Mouse (Mus musculus) MEL-GATA-1-ER (cell line): ENCODE measurements around the gene Cacnb4.

Source experiments
- DNase-seq: peaks from one replicate; pipeline ENCODE4 v3.0.0-alpha.2; 2012; ENCODE audit warnings: low read depth; ENCODE audit errors: extremely low read depth

The Cacnb4 gene

DNA sequence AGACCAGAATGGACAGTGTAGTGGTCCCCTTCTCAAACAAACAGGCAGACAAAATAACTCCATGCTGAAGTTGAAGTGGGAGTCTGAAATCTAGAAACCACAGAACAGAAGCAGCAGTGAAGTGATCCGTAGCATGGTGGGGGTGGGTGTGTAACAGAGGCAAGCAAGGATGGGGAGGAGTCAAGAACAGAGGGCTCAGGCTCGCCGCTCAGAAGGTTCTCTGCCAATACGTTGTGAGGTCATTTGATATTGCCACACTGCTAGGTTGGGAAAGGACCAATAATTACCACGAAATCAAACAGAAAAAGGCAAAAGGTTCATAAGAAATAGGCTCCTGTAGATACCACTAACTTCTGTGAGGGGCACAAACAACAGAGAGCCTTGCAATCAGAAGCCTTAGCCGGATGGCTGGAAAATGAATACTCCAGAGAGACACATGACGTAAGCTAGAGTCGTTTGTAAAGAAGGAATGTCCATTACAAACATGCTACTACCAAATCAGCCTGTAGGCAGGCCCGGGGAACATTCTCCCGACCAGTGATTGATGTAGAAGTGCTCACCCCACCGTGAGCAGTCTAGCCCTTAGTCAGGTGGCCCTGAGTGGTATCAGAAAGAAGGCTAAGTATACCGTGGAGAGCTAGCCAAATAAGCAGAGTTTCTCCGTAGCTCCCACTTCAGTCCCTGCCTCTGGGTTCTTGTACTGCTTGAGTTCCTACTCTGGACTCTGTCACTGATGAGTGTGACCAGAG lies 199.7 kb downstream of the Cacnb4 start:
- DNase-seq, result no peak

DNA sequence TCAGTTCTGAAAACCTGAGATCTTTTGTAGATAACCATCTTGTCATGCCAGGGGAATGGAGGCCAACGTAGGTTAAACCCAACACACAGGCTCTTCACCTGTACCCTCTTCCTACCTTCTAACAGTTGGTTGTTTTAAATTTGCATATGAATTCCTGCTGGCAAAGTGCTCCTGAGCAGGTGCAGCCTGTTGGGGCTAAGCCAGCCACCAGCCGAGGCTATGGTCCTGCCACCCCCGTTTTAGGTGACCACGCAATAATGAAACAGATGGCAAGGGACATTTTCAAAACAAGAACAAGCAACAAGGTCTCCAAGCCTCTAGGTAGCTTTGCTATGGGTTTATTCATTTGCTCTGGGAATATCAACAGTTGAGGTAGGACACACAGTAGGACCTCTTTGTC lies 200.8 kb downstream of the Cacnb4 start:
- no peak for DNase-seq

DNA sequence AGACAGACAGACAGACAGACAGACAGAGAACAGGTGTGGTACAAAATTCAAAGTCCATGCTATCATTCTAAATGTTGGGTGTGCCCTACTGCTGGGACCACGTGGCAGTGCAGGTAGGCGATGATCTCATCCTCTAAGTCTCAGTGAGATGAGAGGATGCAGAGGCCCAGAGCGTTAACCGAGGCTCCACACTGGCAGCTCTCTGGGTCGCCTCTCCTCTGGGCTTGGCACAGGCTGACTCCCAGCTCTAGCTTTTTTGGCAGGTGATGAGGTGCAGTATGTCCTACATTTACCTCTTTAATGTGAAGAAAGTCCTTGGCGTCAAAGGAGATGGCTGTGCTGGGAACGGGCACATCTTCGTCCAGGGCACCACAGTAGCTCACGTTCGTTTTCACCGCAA lies 202.1 kb downstream of the Cacnb4 start:
- no peak for DNase-seq

GRCm38 (mm10) chr2:52471545-52472291 lies 204.9 kb downstream of the Cacnb4 start:
- no peak for DNase-seq

- no peak for DNase-seq
Observed at GRCm38 (mm10) chr2:52470044-52470560, 206.5 kb downstream of the Cacnb4 start.

- no peak for DNase-seq
Observed at GRCm38 (mm10) chr2:52467629-52468028, 209.0 kb downstream of the Cacnb4 start.

- DNase-seq, result no peak
Observed at GRCm38 (mm10) chr2:52461206-52461967, 215.2 kb downstream of the Cacnb4 start.

DNA sequence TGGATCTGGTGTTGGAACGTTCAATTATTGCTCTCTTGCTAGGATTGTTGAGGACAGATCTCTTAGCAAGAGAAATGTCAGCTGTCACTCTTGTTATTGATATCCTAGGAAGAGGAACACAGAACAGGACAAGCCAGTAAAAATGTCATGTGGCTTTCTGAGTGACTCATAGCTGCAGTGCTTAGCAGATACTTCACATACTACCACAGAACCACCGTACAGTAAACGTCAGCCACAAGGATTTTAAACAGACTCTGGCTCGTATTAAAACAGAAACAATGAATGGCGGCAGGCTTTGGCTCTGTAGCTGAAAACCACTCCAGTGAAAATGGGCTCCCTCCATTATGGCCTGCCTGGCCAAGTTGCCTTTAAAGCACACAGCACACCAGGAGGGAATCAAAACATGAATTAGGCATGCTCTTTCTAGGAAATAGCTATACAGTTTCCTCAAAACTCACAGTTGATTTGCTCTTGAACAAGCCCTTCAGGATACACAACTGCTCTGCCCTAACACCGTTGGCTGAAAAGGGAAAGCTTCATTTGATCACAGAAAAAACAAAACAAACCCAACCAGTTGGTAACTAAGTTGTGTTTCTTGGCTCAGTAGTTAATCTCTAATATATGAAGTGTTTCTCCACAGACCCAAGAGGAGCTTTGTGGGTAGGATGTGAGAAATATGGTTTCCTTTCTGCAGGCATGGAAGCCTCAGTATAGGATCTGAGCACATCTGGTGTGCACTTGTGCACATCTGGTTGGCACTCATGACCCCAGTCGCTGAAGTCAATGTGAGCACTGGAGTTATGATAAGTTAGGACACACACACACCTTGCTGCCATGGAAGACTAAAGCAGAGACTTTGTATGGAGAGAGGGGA lies 220.8 kb downstream of the Cacnb4 start:
- DNase-seq, result no peak

DNA sequence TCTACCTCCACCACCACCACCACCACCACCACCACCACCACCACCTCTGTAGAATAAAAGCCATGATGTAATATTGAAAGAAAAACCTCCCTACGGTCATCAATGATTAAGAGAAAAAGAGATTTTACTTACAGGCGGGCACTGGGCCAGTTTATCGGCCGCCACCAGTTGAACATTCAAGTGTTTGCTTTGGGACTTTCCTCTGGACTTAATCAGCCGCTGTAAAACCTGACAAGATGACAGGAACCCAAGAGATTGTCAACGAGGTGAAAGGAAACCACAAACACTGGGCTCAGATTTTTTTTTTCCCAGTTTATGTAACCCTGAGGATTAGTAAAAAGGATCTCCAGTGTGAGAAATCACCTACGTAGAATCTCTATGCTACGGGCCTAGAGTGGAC lies 226.8 kb downstream of the Cacnb4 start:
- DNase-seq, result no peak

DNA sequence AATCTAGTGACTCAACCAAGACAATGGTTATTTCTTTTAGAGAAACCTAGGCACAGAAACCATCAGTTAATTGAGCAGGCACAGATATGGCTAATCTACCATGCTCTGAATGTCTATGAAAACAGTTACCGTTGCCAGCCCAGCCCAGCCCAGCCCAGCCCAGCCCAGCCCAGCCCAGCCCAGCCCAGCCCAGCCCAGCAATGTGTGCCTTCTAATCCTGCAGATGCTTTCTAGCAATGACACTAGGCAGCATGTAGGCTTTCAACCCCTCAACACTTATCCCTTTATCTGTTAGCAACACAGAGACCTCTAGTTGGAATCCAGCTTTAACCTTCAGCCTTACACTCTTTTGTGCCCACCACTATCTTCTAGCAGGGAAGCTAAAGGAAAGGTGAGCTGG lies 227.7 kb downstream of the Cacnb4 start:
- no peak for DNase-seq

DNA sequence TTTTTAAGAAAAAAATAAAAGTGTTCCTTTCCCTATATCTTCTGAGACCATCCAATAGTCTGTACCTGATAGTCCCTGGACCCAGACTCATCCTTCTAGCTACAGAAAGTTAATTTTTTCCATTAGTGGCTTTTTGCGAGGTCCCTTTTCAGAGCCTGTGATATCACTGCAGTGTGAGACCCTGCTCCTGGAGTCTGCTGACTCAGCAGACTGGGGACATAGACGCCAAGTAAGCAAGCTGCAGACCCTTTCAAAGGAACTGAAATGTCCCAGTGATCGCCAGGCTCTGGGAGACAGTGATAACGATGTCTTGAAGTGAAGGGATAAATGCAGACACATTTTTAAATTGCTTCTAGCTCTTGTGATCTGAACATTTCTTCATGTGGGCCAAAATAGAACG lies 230.0 kb downstream of the Cacnb4 start:
- DNase-seq, result no peak

- DNase-seq, result no peak
Observed at GRCm38 (mm10) chr2:52442125-52442524, 234.5 kb downstream of the Cacnb4 start.

- DNase-seq, result no peak
Observed at GRCm38 (mm10) chr2:52440420-52441015, 236.1 kb downstream of the Cacnb4 start.

GRCm38 (mm10) chr2:52438437-52438836 lies 238.2 kb downstream of the Cacnb4 start:
- no peak for DNase-seq

DNA sequence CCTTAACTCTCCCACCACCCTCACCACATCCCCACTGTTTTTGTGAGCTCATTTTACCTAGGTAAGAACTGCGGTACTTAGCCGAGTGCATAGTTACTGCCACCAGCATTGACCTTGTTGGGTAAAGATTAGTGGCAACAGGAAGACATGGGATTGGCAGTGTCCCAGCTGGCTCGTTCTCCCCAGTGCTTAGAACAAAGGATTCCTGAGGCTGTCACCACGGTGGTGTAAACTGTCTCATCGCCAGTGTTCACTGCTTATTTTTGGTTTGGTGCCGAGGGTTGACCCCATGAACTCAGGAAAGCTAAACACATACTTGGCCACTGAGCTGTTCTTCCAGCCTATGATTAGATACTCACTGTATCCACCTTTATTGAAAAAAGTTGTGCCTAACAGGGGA lies 238.6 kb downstream of the Cacnb4 start:
- DNase-seq, result peak; percentile 26

DNA sequence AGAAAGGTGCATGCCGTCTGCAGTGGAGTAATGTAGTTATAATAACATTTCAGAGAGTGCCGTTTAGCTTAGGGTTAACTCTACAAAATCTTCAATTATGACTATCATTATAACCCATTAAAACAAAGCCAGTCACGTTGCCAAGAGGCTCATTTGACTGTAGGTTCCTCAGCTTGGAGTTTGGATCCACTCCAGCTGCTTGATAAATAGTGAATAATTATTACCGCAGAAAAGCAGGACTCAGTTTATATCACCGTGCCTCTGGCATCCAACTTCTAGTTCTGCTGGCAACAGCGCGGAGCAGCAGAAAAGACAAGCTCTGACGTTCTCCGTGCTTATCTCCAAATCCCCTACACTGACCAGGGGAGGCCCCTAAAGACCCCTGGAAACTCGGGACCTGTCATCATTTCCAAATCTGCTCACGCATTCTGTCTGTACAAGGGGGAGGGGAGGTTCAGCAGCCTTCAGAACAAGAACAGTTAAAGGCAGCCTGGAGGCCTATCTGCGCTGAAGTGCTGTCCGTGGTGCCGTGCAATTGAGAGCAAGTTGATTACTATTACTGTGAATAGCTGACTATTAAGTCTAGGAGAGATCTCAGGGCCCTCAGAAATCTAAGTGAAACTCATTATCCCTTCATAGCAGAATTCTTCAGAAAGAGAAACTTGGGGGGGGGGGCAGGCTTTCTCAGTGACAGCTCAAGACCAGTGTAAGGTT lies 240.6 kb downstream of the Cacnb4 start:
- DNase-seq, result no peak

GRCm38 (mm10) chr2:52433365-52433764 lies 243.3 kb downstream of the Cacnb4 start:
- DNase-seq, result no peak

GRCm38 (mm10) chr2:52427383-52427782 lies 249.2 kb downstream of the Cacnb4 start:
- no peak for DNase-seq

GRCm38 (mm10) chr2:52426041-52426440 lies 250.6 kb downstream of the Cacnb4 start:
- DNase-seq, result no peak

- no peak for DNase-seq
Observed at GRCm38 (mm10) chr2:52425523-52425795, 251.2 kb downstream of the Cacnb4 start.
